Mouse (Mus musculus): ENCODE measurements around the gene Mfsd6l.

- no peak for TF ChIP-seq GATA1 (IDR thresholded peaks at IDR 0.05; ENCODE audit: low read length)
- no peak for TF ChIP-seq TAL1 (IDR thresholded peaks at IDR 0.05; ENCODE audit: low read length)
Observed at GRCm38 (mm10) chr11:68549597-68549996, 6.4 kb upstream of the Mfsd6l start.

All from erythroblast, embryonic 14.5 days (primary cell).